Mouse (Mus musculus): Measurements from ENCODE around the gene Scaf1.

DNA sequence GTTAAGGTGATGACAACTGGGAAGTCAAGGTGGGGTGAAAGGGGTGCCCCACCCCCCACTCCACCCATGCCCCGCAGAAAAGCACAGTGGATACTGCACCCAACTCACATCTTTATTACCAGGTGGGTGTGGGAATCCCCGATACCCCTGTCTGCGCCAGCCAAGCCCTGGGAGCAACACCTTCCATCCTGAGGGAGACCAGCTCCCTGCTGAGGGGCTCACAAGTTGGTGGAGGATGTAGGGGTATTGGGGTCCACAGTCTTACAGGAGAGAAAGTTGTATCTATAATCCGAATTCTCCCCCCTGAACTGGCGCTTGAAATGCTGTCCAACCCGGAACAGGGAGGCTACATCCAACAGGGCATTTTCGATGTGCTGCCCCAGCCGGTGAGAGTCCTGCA lies 56.9 kb downstream of the Scaf1 start:
- no peak for TF ChIP-seq CTCF (IDR thresholded peaks at IDR 0.05; ENCODE audit: control insufficient read depth, insufficient read depth, low read length)
- no peak for TF ChIP-seq POLR2A (IDR thresholded peaks at IDR 0.05; ENCODE audit: borderline replicate concordance, control insufficient read depth, low read depth, low read length)
